Mouse (Mus musculus): ENCODE results near the gene Col13a1. TPM values are rescaled to one million over a fixed set of nuclear protein-coding genes. Genes with fewer than 3 reads are reported as not detected.

Col13a1 gene
- polyA plus RNA-seq, 1 experiment from 2014 or later, result 4.4 TPM

DNA sequence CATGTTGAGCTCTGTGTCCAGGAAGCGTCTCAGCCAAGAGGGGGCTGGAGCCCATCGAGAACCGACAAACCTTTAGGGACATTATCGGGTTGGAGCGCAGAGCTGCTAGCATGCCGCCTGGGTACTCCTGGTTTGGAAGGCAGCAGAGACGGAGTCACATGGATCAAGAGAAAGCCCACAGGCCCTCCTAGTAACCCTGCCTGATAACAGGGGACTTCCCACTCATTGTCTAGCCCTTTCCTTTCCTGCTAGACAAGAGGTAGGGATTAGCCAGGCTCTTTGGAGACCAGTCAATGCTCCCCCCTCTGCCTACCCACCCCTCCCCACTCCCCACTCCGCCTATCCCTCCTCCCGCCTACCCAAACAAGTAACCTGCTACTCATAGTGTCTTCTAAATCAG lies 87.8 kb downstream of the Col13a1 start:
- H3K9ac ChIP-seq (replicated peaks), result no peak overlapping the region
- peaks cover 8% of the 10 kb centered on the region; the same call in 1 of the 2 replicates for H3K4me1 ChIP-seq
- WGBS, result 40% methylated on average over 9 of the region's 9 CpGs
- no peaks in the 10 kb centered on the region for H3K36me3 ChIP-seq
- H3K9me3 ChIP-seq, result no peaks in the 10 kb centered on the region
- no peak overlapping the region for H3K4me2 ChIP-seq (replicated peaks)
- H3K27me3 ChIP-seq, result peaks cover 7% of the 10 kb centered on the region; the same call in 1 of the 2 replicates
- H3K4me3 ChIP-seq, result no peak overlapping the region
- ATAC-seq (ENCODE audit: low FRiP score, low read depth), result 0 out of 2 replicates have a peak, but pooled peaks have one; percentile 27
- no peak overlapping the region for H3K27ac ChIP-seq (replicated peaks)

GRCm38 (mm10) chr10:61890294-61890693 lies 88.6 kb downstream of the Col13a1 start:
- H3K27ac ChIP-seq (replicated peaks), result no peak overlapping the region
- peaks cover 8% of the 10 kb centered on the region; the same call in 1 of the 2 replicates for H3K4me1 ChIP-seq
- no peak overlapping the region for H3K4me2 ChIP-seq (replicated peaks)
- no peaks in the 10 kb centered on the region for H3K9me3 ChIP-seq
- H3K27me3 ChIP-seq, result peaks cover 7% of the 10 kb centered on the region; the same call in 1 of the 2 replicates
- no peak overlapping the region for H3K9ac ChIP-seq (replicated peaks)
- H3K36me3 ChIP-seq, result no peaks in the 10 kb centered on the region
- 93% methylated on average over 10 of the region's 10 CpGs for WGBS
- no peak overlapping the region for H3K4me3 ChIP-seq
- ATAC-seq (ENCODE audit: low FRiP score, low read depth), result no peak

GRCm38 (mm10) chr10:61879427-61879826 lies 99.5 kb downstream of the Col13a1 start:
- no peak overlapping the region for H3K9ac ChIP-seq (replicated peaks)
- H3K4me1 ChIP-seq, result peaks cover 12% of the 10 kb centered on the region
- H3K27ac ChIP-seq (replicated peaks), result no peak overlapping the region
- peaks cover 21% of the 10 kb centered on the region for H3K27me3 ChIP-seq
- no peak for ATAC-seq (ENCODE audit: low FRiP score, low read depth)
- no peak overlapping the region for H3K4me3 ChIP-seq
- no peaks in the 10 kb centered on the region for H3K36me3 ChIP-seq
- H3K4me2 ChIP-seq (replicated peaks), result no peak overlapping the region
- no peaks in the 10 kb centered on the region for H3K9me3 ChIP-seq
- WGBS, result 24% methylated on average over 4 of the region's 4 CpGs

GRCm38 (mm10) chr10:61877787-61878186 lies 101.1 kb downstream of the Col13a1 start:
- peaks cover 12% of the 10 kb centered on the region for H3K4me1 ChIP-seq
- no peak overlapping the region for H3K4me2 ChIP-seq (replicated peaks)
- no peaks in the 10 kb centered on the region for H3K36me3 ChIP-seq
- peaks cover 21% of the 10 kb centered on the region for H3K27me3 ChIP-seq
- H3K9me3 ChIP-seq, result no peaks in the 10 kb centered on the region
- ATAC-seq (ENCODE audit: low FRiP score, low read depth), result peak; percentile 64
- WGBS, result 9% methylated on average over 6 of the region's 6 CpGs
- no peak overlapping the region for H3K4me3 ChIP-seq
- H3K9ac ChIP-seq (replicated peaks), result no peak overlapping the region
- no peak overlapping the region for H3K27ac ChIP-seq (replicated peaks)

DNA sequence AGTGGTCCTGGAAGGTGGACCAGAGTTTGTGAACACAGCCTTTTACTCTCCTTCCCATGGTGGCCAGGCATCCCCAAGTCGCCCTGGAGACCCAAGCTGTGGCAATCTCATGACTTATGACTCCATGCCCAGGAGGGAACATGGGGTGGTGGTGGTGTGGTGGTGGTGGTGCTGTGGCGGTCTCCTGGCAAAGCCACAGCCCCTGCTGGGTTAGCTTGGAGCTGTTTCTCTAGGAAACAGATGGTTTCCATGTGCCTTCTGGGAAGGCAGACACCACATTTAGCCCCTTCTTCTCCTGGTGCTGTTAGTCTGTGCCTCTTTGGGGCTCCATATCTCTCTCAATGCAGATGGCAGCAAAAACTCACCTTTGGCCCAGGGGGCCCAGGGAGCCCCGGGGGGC lies 109.1 kb downstream of the Col13a1 start:
- no peaks in the 10 kb centered on the region for H3K36me3 ChIP-seq
- H3K4me3 ChIP-seq, result no peak overlapping the region
- H3K27me3 ChIP-seq, result no peaks in the 10 kb centered on the region
- H3K9me3 ChIP-seq, result no peaks in the 10 kb centered on the region
- no peak overlapping the region for H3K27ac ChIP-seq (replicated peaks)
- no peak overlapping the region for H3K9ac ChIP-seq (replicated peaks)
- WGBS, result 83% methylated on average over 3 of the region's 3 CpGs
- no peak overlapping the region for H3K4me2 ChIP-seq (replicated peaks)
- no peaks in the 10 kb centered on the region for H3K4me1 ChIP-seq
- ATAC-seq (ENCODE audit: low FRiP score, low read depth), result no peak

DNA sequence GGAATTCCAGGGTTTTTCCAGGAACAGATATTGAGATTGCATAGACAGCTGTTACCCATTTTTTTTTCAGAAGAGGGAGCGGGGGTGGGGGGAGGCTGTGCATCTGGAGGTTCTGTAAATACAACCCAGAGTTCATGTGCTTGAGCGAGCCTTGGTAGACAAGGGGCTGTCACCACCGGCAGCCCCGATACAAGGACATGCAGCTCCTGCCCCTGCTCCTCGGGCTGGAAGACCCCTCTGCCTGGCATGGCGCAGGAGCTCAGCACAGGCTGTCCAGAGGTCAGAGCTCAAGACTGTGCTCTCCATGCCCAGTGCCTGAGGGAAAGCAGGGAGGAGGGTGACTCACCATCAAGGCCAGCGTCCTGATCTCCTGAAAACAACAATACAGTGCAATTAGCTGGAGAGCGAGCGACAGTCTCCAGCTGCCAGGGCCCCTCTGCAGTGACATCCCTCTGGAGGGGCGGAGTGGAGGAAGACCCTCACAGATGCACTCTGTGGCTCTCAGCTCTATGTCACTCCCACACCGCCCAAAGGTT lies 112.8 kb downstream of the Col13a1 start:
- no peak overlapping the region for H3K4me3 ChIP-seq
- 70% methylated on average over 11 of the region's 11 CpGs for WGBS
- no peak for ATAC-seq (ENCODE audit: low FRiP score, low read depth)

GRCm38 (mm10) chr10:61859451-61859850 lies 119.5 kb downstream of the Col13a1 start:
- no peak for ATAC-seq (ENCODE audit: low FRiP score, low read depth)
- H3K27me3 ChIP-seq, result no peaks in the 10 kb centered on the region
- peaks cover 29% of the 10 kb centered on the region for H3K9me3 ChIP-seq
- H3K4me1 ChIP-seq, result no peaks in the 10 kb centered on the region
- H3K9ac ChIP-seq (replicated peaks), result no peak overlapping the region
- no peaks in the 10 kb centered on the region for H3K36me3 ChIP-seq
- WGBS, result 94% methylated on average over 2 of the region's 2 CpGs
- no peak overlapping the region for H3K4me2 ChIP-seq (replicated peaks)
- no peak overlapping the region for H3K4me3 ChIP-seq
- no peak overlapping the region for H3K27ac ChIP-seq (replicated peaks)

More for the DNA sequence above, 112.8 kb downstream of the Col13a1 start:
- no peaks in the 10 kb centered on the region for H3K36me3 ChIP-seq
- no peak overlapping the region for H3K27ac ChIP-seq (replicated peaks)
- H3K27me3 ChIP-seq, result no peaks in the 10 kb centered on the region
- no peaks in the 10 kb centered on the region for H3K4me1 ChIP-seq
- H3K4me2 ChIP-seq (replicated peaks), result no peak overlapping the region
- peaks cover 31% of the 10 kb centered on the region for H3K9me3 ChIP-seq
- no peak overlapping the region for H3K9ac ChIP-seq (replicated peaks)

DNA sequence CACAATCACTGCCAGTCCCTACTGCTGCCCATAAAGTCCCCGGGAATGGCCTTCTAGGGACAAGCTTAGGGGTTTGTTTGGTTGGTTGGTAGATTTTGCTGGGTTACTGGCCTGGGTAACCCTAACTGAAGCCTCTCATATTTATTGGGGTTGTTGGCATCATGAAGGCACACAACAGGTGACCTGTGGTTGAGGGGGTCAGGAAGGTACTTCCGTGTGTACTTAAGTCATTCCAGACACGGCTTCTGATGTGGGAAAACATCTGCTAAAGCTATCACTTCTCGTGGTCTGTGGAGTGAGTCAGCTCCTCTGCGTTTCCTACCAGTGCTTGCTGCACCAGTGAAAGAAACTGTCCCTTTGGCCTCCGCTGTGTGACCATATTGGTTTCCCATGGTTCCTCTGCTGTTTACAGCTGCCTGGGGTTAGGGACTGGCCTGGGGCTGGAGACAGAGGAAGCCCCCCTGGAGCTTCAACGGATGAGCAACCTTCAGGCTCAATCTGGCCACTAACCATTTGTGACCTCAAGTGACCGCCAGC lies 123.7 kb downstream of the Col13a1 start:
- H3K27ac ChIP-seq (replicated peaks), result no peak overlapping the region
- H3K4me1 ChIP-seq, result no peaks in the 10 kb centered on the region
- H3K4me2 ChIP-seq (replicated peaks), result no peak overlapping the region
- 87% methylated on average over 8 of the region's 8 CpGs for WGBS
- H3K36me3 ChIP-seq, result no peaks in the 10 kb centered on the region
- no peak overlapping the region for H3K9ac ChIP-seq (replicated peaks)
- no peak overlapping the region for H3K4me3 ChIP-seq
- no peaks in the 10 kb centered on the region for H3K27me3 ChIP-seq
- H3K9me3 ChIP-seq, result no peaks in the 10 kb centered on the region
- ATAC-seq (ENCODE audit: low FRiP score, low read depth), result no peak

DNA sequence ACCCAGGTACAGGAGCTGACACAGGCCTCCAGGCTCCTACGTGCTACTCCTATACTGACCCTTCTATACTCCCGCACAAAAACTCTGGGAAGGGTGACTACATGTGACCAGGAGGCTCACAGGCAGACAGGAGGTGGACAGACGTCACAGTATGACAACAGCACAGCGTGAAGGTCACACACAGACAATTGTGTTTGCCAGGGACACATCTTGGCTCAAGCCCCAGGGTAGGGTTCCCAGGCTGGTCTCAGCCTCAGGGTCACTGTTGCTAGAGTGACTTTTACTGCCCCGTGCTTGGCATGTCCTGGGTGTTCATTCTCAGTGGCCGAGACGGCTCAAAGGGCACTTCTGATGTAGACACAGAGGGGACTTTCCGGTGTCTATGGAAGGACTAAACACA lies 126.1 kb downstream of the Col13a1 start:
- no peaks in the 10 kb centered on the region for H3K4me1 ChIP-seq
- no peaks in the 10 kb centered on the region for H3K9me3 ChIP-seq
- H3K27ac ChIP-seq (replicated peaks), result no peak overlapping the region
- no peak for ATAC-seq (ENCODE audit: low FRiP score, low read depth)
- H3K4me2 ChIP-seq (replicated peaks), result no peak overlapping the region
- no peaks in the 10 kb centered on the region for H3K27me3 ChIP-seq
- no peak overlapping the region for H3K9ac ChIP-seq (replicated peaks)
- no peaks in the 10 kb centered on the region for H3K36me3 ChIP-seq
- 89% methylated on average over 8 of the region's 8 CpGs for WGBS
- H3K4me3 ChIP-seq, result no peak overlapping the region

DNA sequence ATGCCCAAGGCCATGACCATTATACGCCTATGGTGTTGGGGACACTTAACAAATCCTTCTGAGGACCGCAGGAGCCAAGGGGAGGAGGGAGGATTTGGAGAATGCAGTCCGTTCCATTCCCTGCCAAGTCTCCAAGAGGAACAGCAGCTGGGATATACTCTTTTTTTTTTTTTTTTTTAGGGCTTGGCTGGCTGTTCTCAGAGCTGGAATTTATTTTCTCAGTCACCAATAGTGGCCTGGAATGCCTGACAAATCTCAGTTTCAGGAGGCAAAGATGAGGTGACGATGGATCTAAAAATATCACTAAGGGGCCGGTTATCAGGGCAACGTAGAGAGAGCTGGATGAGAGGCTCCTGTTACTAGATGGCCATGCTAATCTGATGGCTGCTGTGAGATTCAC lies 130.4 kb downstream of the Col13a1 start:
- 89% methylated on average over 6 of the region's 6 CpGs for WGBS
- H3K27me3 ChIP-seq, result no peaks in the 10 kb centered on the region
- no peak overlapping the region for H3K9ac ChIP-seq (replicated peaks)
- no peaks in the 10 kb centered on the region for H3K9me3 ChIP-seq
- H3K4me2 ChIP-seq (replicated peaks), result no peak overlapping the region
- ATAC-seq (ENCODE audit: low FRiP score, low read depth), result no peak
- no peaks in the 10 kb centered on the region for H3K4me1 ChIP-seq
- H3K4me3 ChIP-seq, result no peak overlapping the region
- H3K36me3 ChIP-seq, result no peaks in the 10 kb centered on the region
- no peak overlapping the region for H3K27ac ChIP-seq (replicated peaks)

GRCm38 (mm10) chr10:61845476-61845875 lies 133.4 kb downstream of the Col13a1 start:
- Histone ChIP-seq H3K4me2 (replicated peaks) (no peak overlapping the region), H3K9ac (replicated peaks) (no peak overlapping the region), H3K4me3 (no peak overlapping the region), H3K36me3 (no peaks in the 10 kb centered on the region), H3K27me3 (no peaks in the 10 kb centered on the region; the same call in 1 of the 2 replicates), H3K4me1 (no peaks in the 10 kb centered on the region), H3K27ac (replicated peaks) (no peak overlapping the region), H3K9me3 (no peaks in the 10 kb centered on the region)
- 81% methylated on average over 4 of the region's 4 CpGs for WGBS
- no peak for ATAC-seq (ENCODE audit: low FRiP score, low read depth)

GRCm38 (mm10) chr10:61844475-61844874 lies 134.4 kb downstream of the Col13a1 start:
- no peaks in the 10 kb centered on the region for H3K4me1 ChIP-seq
- ATAC-seq (ENCODE audit: low FRiP score, low read depth), result no peak
- H3K36me3 ChIP-seq, result no peaks in the 10 kb centered on the region
- 81% methylated on average over 7 of the region's 7 CpGs for WGBS
- H3K27me3 ChIP-seq, result peaks cover 6% of the 10 kb centered on the region
- H3K4me2 ChIP-seq (replicated peaks), result no peak overlapping the region
- no peak overlapping the region for H3K27ac ChIP-seq (replicated peaks)
- H3K4me3 ChIP-seq, result no peak overlapping the region
- H3K9me3 ChIP-seq, result no peaks in the 10 kb centered on the region
- H3K9ac ChIP-seq (replicated peaks), result no peak overlapping the region

DNA sequence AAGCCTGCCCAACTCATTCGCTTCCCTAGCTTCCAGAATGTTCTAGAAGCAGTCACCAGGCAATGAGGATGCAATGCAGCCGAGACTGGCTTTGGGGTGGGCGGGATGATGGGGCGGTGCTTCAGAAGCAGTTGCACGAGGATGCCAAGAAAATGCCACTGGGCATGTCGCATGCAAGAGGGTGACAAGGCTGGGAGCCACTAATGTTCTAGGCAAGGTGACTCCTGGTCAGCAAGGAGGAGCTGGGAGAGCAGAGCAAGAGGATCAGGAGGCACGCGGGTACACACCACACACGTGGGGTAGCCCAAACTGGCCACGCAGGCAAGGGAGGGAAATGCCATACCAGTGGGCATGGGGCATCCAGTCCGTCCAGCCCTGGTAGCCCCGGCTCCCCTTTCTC lies 136.6 kb downstream of the Col13a1 start:
- Histone ChIP-seq H3K36me3 (no peaks in the 10 kb centered on the region), H3K9me3 (no peaks in the 10 kb centered on the region), H3K4me2 (replicated peaks) (no peak overlapping the region), H3K27ac (replicated peaks) (no peak overlapping the region), H3K9ac (replicated peaks) (no peak overlapping the region), H3K4me1 (no peaks in the 10 kb centered on the region), H3K4me3 (no peak overlapping the region), H3K27me3 (peaks cover 8% of the 10 kb centered on the region)
- ATAC-seq (ENCODE audit: low FRiP score, low read depth), result no peak
- 92% methylated on average over 12 of the region's 12 CpGs for WGBS
